Mouse (Mus musculus): Measurements from ENCODE around the gene Taok3. TPM values are rescaled to one million over a fixed set of nuclear protein-coding genes. Genes with fewer than 3 reads are reported as not detected.

Gene Taok3
- polyA plus RNA-seq, 1 experiment from 2014 or later, result 62.5 TPM

- Histone ChIP-seq H3K9ac (replicated peaks; ENCODE audit: low read depth, low read length) (no peak overlapping the region), H3K4me1 (ENCODE audit: control insufficient read depth, insufficient read depth, low read length) (no peaks in the 10 kb centered on the region), H3K36me3 (ENCODE audit: control insufficient read depth, insufficient read depth, low read length) (peaks cover 43% of the 10 kb centered on the region), H3K4me3 (ENCODE audit: low read depth, low read length) (no peak overlapping the region), H3K27ac (ENCODE audit: low read depth, low read length) (no peak overlapping the region), H3K9me3 (ENCODE audit: control insufficient read depth, low read length) (no peaks in the 10 kb centered on the region), H3K27me3 (ENCODE audit: control insufficient read depth, insufficient read depth, low read length) (no peaks in the 10 kb centered on the region), H3K4me2 (ENCODE audit: low read depth, low read length) (no peak overlapping the region)
- 86% methylated on average over 14 of the region's 14 CpGs for WGBS
- no peak for ATAC-seq (ENCODE audit: low read depth)
Measured at GRCm38 (mm10) chr5:117267913-117268312, 148.0 kb downstream of the Taok3 start.

- ATAC-seq (ENCODE audit: low read depth), result no peak
- H3K27ac ChIP-seq (ENCODE audit: low read depth, low read length), result no peak overlapping the region
- H3K9ac ChIP-seq (replicated peaks; ENCODE audit: low read depth, low read length), result no peak overlapping the region
- H3K4me3 ChIP-seq (ENCODE audit: low read depth, low read length), result no peak overlapping the region
- H3K4me1 ChIP-seq (ENCODE audit: control insufficient read depth, insufficient read depth, low read length), result no peaks in the 10 kb centered on the region
- WGBS, result 49% methylated on average over 5 of the region's 5 CpGs
- no peaks in the 10 kb centered on the region for H3K27me3 ChIP-seq (ENCODE audit: control insufficient read depth, insufficient read depth, low read length)
- H3K9me3 ChIP-seq (ENCODE audit: control insufficient read depth, low read length), result no peaks in the 10 kb centered on the region
- H3K4me2 ChIP-seq (ENCODE audit: low read depth, low read length), result no peak overlapping the region
- peaks cover 35% of the 10 kb centered on the region for H3K36me3 ChIP-seq (ENCODE audit: control insufficient read depth, insufficient read depth, low read length)
Measured at GRCm38 (mm10) chr5:117268749-117269148, 148.8 kb downstream of the Taok3 start.

GRCm38 (mm10) chr5:117269395-117269794, 149.5 kb downstream of the Taok3 start:
- no peak overlapping the region for H3K27ac ChIP-seq (ENCODE audit: low read depth, low read length)
- no peaks in the 10 kb centered on the region for H3K27me3 ChIP-seq (ENCODE audit: control insufficient read depth, insufficient read depth, low read length)
- no peak for ATAC-seq (ENCODE audit: low read depth)

GRCm38 (mm10) chr5:117271945-117272344, 152.0 kb downstream of the Taok3 start:
- H3K27me3 ChIP-seq (ENCODE audit: control insufficient read depth, insufficient read depth, low read length), result no peaks in the 10 kb centered on the region
- H3K4me3 ChIP-seq (ENCODE audit: low read depth, low read length), result no peak overlapping the region
- H3K36me3 ChIP-seq (ENCODE audit: control insufficient read depth, insufficient read depth, low read length), result peaks cover 10% of the 10 kb centered on the region; the same call in 1 of the 2 replicates
- no peak overlapping the region for H3K27ac ChIP-seq (ENCODE audit: low read depth, low read length)
- H3K9me3 ChIP-seq (ENCODE audit: control insufficient read depth, low read length), result no peaks in the 10 kb centered on the region
- WGBS, result 90% methylated on average over 14 of the region's 14 CpGs
- no peak for ATAC-seq (ENCODE audit: low read depth)
- no peak overlapping the region for H3K9ac ChIP-seq (replicated peaks; ENCODE audit: low read depth, low read length)
- no peak overlapping the region for H3K4me2 ChIP-seq (ENCODE audit: low read depth, low read length)
- no peaks in the 10 kb centered on the region for H3K4me1 ChIP-seq (ENCODE audit: control insufficient read depth, insufficient read depth, low read length)

More at GRCm38 (mm10) chr5:117269395-117269794, 149.5 kb downstream of the Taok3 start:
- Histone ChIP-seq H3K9ac (replicated peaks; ENCODE audit: low read depth, low read length) (no peak overlapping the region), H3K4me2 (ENCODE audit: low read depth, low read length) (no peak overlapping the region), H3K4me3 (ENCODE audit: low read depth, low read length) (no peak overlapping the region), H3K36me3 (ENCODE audit: control insufficient read depth, insufficient read depth, low read length) (peaks cover 30% of the 10 kb centered on the region), H3K9me3 (ENCODE audit: control insufficient read depth, low read length) (no peaks in the 10 kb centered on the region), H3K4me1 (ENCODE audit: control insufficient read depth, insufficient read depth, low read length) (no peaks in the 10 kb centered on the region)
- WGBS, result 97% methylated on average over 12 of the region's 12 CpGs

- no peak for ATAC-seq (ENCODE audit: low read depth)
- no peaks in the 10 kb centered on the region for H3K9me3 ChIP-seq (ENCODE audit: control insufficient read depth, low read length)
- H3K9ac ChIP-seq (replicated peaks; ENCODE audit: low read depth, low read length), result no peak overlapping the region
- 66% methylated on average over 5 of the region's 5 CpGs for WGBS
- peaks cover 10% of the 10 kb centered on the region; the same call in 1 of the 2 replicates for H3K36me3 ChIP-seq (ENCODE audit: control insufficient read depth, insufficient read depth, low read length)
- no peak overlapping the region for H3K27ac ChIP-seq (ENCODE audit: low read depth, low read length)
- no peak overlapping the region for H3K4me2 ChIP-seq (ENCODE audit: low read depth, low read length)
- H3K4me1 ChIP-seq (ENCODE audit: control insufficient read depth, insufficient read depth, low read length), result no peaks in the 10 kb centered on the region
- H3K27me3 ChIP-seq (ENCODE audit: control insufficient read depth, insufficient read depth, low read length), result no peaks in the 10 kb centered on the region
- no peak overlapping the region for H3K4me3 ChIP-seq (ENCODE audit: low read depth, low read length)
Measured at GRCm38 (mm10) chr5:117274817-117275216, 154.9 kb downstream of the Taok3 start.

- no peaks in the 10 kb centered on the region for H3K9me3 ChIP-seq (ENCODE audit: control insufficient read depth, low read length)
- no peak overlapping the region for H3K9ac ChIP-seq (replicated peaks; ENCODE audit: low read depth, low read length)
- H3K4me2 ChIP-seq (ENCODE audit: low read depth, low read length), result no peak overlapping the region
- no peak overlapping the region for H3K27ac ChIP-seq (ENCODE audit: low read depth, low read length)
- H3K4me3 ChIP-seq (ENCODE audit: low read depth, low read length), result no peak overlapping the region
- H3K4me1 ChIP-seq (ENCODE audit: control insufficient read depth, insufficient read depth, low read length), result no peaks in the 10 kb centered on the region
- no peaks in the 10 kb centered on the region for H3K27me3 ChIP-seq (ENCODE audit: control insufficient read depth, insufficient read depth, low read length)
- WGBS, result 98% methylated on average over 6 of the region's 6 CpGs
- peaks cover 10% of the 10 kb centered on the region for H3K36me3 ChIP-seq (ENCODE audit: control insufficient read depth, insufficient read depth, low read length)
- ATAC-seq (ENCODE audit: low read depth), result no peak
Measured at GRCm38 (mm10) chr5:117277784-117278183, 157.9 kb downstream of the Taok3 start.

GRCm38 (mm10) chr5:117278809-117279668, 159.1 kb downstream of the Taok3 start:
- Histone ChIP-seq H3K4me2 (ENCODE audit: low read depth, low read length) (no peak overlapping the region), H3K4me3 (ENCODE audit: low read depth, low read length) (no peak overlapping the region), H3K4me1 (ENCODE audit: control insufficient read depth, insufficient read depth, low read length) (no peaks in the 10 kb centered on the region), H3K27me3 (ENCODE audit: control insufficient read depth, insufficient read depth, low read length) (no peaks in the 10 kb centered on the region), H3K9ac (replicated peaks; ENCODE audit: low read depth, low read length) (no peak overlapping the region), H3K9me3 (ENCODE audit: control insufficient read depth, low read length) (no peaks in the 10 kb centered on the region), H3K36me3 (ENCODE audit: control insufficient read depth, insufficient read depth, low read length) (peaks cover 8% of the 10 kb centered on the region), H3K27ac (ENCODE audit: low read depth, low read length) (no peak overlapping the region)
- WGBS, result 93% methylated on average over 15 of the region's 15 CpGs
- ATAC-seq (ENCODE audit: low read depth), result no peak

GRCm38 (mm10) chr5:117279669-117280050, 159.7 kb downstream of the Taok3 start:
- H3K36me3 ChIP-seq (ENCODE audit: control insufficient read depth, insufficient read depth, low read length), result peaks cover 10% of the 10 kb centered on the region
- no peak for ATAC-seq (ENCODE audit: low read depth)
- 80% methylated on average over 4 of the region's 4 CpGs for WGBS
- no peak overlapping the region for H3K9ac ChIP-seq (replicated peaks; ENCODE audit: low read depth, low read length)
- no peak overlapping the region for H3K27ac ChIP-seq (ENCODE audit: low read depth, low read length)
- H3K4me1 ChIP-seq (ENCODE audit: control insufficient read depth, insufficient read depth, low read length), result peaks cover 2% of the 10 kb centered on the region; the same call in 1 of the 2 replicates
- no peaks in the 10 kb centered on the region for H3K9me3 ChIP-seq (ENCODE audit: control insufficient read depth, low read length)
- H3K4me3 ChIP-seq (ENCODE audit: low read depth, low read length), result no peak overlapping the region
- no peak overlapping the region for H3K4me2 ChIP-seq (ENCODE audit: low read depth, low read length)
- no peaks in the 10 kb centered on the region for H3K27me3 ChIP-seq (ENCODE audit: control insufficient read depth, insufficient read depth, low read length)

- Histone ChIP-seq H3K9ac (replicated peaks; ENCODE audit: low read depth, low read length) (no peak overlapping the region), H3K27ac (ENCODE audit: low read depth, low read length) (no peak overlapping the region), H3K4me1 (ENCODE audit: control insufficient read depth, insufficient read depth, low read length) (peaks cover 19% of the 10 kb centered on the region), H3K27me3 (ENCODE audit: control insufficient read depth, insufficient read depth, low read length) (no peaks in the 10 kb centered on the region), H3K9me3 (ENCODE audit: control insufficient read depth, low read length) (no peaks in the 10 kb centered on the region), H3K36me3 (ENCODE audit: control insufficient read depth, insufficient read depth, low read length) (peaks cover 19% of the 10 kb centered on the region), H3K4me2 (ENCODE audit: low read depth, low read length) (no peak overlapping the region), H3K4me3 (ENCODE audit: low read depth, low read length) (no peak overlapping the region)
- WGBS, result 93% methylated on average over 10 of the region's 10 CpGs
- no peak for ATAC-seq (ENCODE audit: low read depth)
Measured at GRCm38 (mm10) chr5:117281536-117281935, 161.6 kb downstream of the Taok3 start.
